Mouse (Mus musculus): ENCODE results near the gene Rab14. TPM values are rescaled to one million over a fixed set of nuclear protein-coding genes. Genes with fewer than 3 reads are reported as not detected.

Gene Rab14
- total and polyA plus RNA-seq, 3 experiments, result 127 to 1,231 (median 186) TPM

DNA sequence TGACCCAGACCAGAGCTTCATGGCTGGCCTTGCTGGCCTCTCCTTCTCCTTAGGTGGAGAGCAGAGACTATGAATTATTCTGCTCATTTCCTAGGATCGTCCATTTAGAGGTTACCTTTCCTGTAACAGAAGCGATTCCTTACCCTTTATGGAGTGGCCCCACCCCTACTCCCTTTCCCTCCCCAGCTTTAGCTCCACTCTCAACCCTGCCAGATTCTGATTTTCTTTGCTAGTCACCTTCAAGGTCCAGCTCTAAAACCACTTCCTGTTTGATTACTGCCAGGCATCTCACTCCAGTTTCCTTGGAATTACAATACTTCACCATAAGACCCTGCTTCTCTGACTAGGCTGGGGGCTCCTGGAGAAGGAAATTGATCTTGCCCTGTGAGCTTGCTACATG lies 15.8 kb upstream of the Rab14 start:
- Histone ChIP-seq H3K4me3 (ENCODE audit: low read depth, low read length) (no peak overlapping the region), H3K4me1 (ENCODE audit: insufficient read depth, low read depth, low read length) (peaks cover 50% of the 10 kb centered on the region), H3K27me3 (ENCODE audit: insufficient read depth, low read length) (peaks cover 28% of the 10 kb centered on the region), H3K36me3 (replicated peaks) (no peaks in the 10 kb centered on the region), H3K9me3 (replicated peaks) (no peaks in the 10 kb centered on the region)
- TF ChIP-seq TAL1 (conservative IDR thresholded peaks at IDR 0.05; ENCODE audit: low read depth, low read length) (no peak), GATA1 (IDR thresholded peaks at IDR 0.05; ENCODE audit: borderline replicate concordance, low read length) (no peak), CTCF (IDR thresholded peaks at IDR 0.05; ENCODE audit: low read depth, low read length) (no peak), POLR2AphosphoS5 (IDR thresholded peaks at IDR 0.05; ENCODE audit: insufficient replicate concordance, low read depth, low read length) (no peak), GATA2 (IDR thresholded peaks at IDR 0.05; ENCODE audit: borderline replicate concordance, low read depth, low read length) (no peak)
- ATAC-seq (ENCODE audit: extremely low read depth, insufficient number of reproducible peaks, low FRiP score, poor library complexity, severe bottlenecking), result no peak
- DNase-seq (ENCODE audit: low spot score), result no peak

DNA sequence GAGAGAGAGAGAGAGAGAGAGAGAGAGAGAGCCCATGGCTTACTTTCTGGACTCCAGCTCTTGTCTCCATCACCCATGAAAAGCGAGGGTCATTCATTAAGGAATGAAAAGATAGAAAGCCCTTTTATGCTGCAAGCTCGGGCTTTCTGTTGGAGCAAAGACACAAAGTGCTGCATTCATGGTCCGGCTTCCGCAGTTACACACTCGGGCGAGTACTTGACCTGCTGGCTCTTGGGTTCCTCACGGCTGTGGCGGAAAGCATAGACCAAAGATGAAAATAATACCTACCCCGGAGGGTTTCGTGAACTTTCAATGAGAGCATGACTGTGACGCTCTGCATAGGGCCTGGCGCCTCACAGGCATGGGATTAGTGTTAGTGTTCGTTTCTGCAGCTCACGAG lies 14.4 kb upstream of the Rab14 start:
- no peaks in the 10 kb centered on the region for H3K9me3 ChIP-seq (replicated peaks)
- DNase-seq (ENCODE audit: low spot score) (no peak), ATAC-seq (ENCODE audit: extremely low read depth, insufficient number of reproducible peaks, low FRiP score, poor library complexity, severe bottlenecking) (no peak)
- TF ChIP-seq GATA2 (IDR thresholded peaks at IDR 0.05; ENCODE audit: borderline replicate concordance, low read depth, low read length), result no peak
- no peak for TF ChIP-seq POLR2AphosphoS5 (IDR thresholded peaks at IDR 0.05; ENCODE audit: insufficient replicate concordance, low read depth, low read length)
- no peak for TF ChIP-seq GATA1 (IDR thresholded peaks at IDR 0.05; ENCODE audit: borderline replicate concordance, low read length)
- no peak overlapping the region for H3K4me3 ChIP-seq (ENCODE audit: low read depth, low read length)
- no peaks in the 10 kb centered on the region for H3K36me3 ChIP-seq (replicated peaks)
- peaks cover 64% of the 10 kb centered on the region for H3K4me1 ChIP-seq (ENCODE audit: insufficient read depth, low read depth, low read length)
- peaks cover 17% of the 10 kb centered on the region for H3K27me3 ChIP-seq (ENCODE audit: insufficient read depth, low read length)

DNA sequence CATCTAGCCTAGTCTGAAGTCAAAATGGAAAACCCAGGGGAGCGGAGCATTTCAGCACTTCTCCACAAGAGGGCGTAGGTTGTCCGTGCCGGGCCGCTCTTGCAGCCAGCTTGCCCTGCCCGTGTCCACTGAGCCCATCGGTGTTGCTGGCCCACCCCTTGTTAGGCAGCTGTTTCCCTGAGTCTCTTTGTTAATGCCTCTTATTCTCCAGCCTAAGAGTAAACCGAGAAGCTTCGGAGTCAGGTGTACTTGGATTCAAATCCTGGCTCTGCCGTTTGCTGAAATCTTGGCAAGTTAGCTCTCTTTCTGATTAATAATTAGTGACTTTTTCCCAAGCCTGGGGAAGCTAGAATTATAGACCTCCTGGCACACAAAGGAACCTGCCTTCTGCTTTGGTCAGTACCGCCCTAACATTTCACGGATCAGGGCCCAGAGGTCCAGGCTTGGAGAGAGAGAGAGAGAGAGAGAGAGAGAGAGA lies 14.0 kb upstream of the Rab14 start:
- H3K4me3 ChIP-seq (ENCODE audit: low read depth, low read length), result peak overlapping the region; percentile 15; the same call in 1 of the 2 replicates
- H3K36me3 ChIP-seq (replicated peaks), result no peaks in the 10 kb centered on the region
- ATAC-seq (ENCODE audit: extremely low read depth, insufficient number of reproducible peaks, low FRiP score, poor library complexity, severe bottlenecking), result no peak
- peaks cover 67% of the 10 kb centered on the region for H3K4me1 ChIP-seq (ENCODE audit: insufficient read depth, low read depth, low read length)
- DNase-seq (ENCODE audit: low spot score), result peak; percentile 49
- TF ChIP-seq CTCF (IDR thresholded peaks at IDR 0.05; ENCODE audit: low read depth, low read length) (peak; percentile 92), POLR2AphosphoS5 (IDR thresholded peaks at IDR 0.05; ENCODE audit: insufficient replicate concordance, low read depth, low read length) (no peak), GATA1 (IDR thresholded peaks at IDR 0.05; ENCODE audit: borderline replicate concordance, low read length) (no peak), GATA2 (IDR thresholded peaks at IDR 0.05; ENCODE audit: borderline replicate concordance, low read depth, low read length) (no peak), TAL1 (conservative IDR thresholded peaks at IDR 0.05; ENCODE audit: low read depth, low read length) (no peak)
- peaks cover 13% of the 10 kb centered on the region for H3K27me3 ChIP-seq (ENCODE audit: insufficient read depth, low read length)
- no peaks in the 10 kb centered on the region for H3K9me3 ChIP-seq (replicated peaks)

DNA sequence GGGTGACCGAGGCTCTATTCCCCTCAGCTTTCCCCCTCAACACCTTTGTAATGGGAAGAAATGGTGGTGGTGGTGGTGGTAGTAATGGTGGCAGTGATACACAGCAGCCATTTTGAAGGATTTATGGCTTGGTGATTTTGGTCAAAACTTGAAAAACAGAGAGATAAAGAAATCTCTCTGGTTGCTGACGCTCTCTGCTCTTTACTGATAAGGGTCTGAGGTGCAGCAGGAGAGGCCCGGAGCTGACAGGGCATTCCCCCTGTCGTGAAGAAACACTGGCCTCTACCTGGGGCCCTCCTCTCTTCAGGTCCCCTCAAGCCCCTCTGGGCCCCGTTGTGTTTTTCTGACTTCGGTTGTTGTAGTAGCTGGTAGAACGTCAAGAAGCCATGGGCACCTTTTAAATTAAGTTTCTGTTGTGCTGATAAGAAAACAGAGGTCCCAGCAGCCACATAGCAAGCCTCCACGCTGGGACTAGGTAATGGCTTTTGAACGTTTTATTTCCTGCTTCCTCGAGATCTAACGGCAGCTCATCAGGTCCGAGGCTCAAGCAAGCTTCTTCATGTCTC lies 12.5 kb upstream of the Rab14 start:
- Histone ChIP-seq H3K36me3 (replicated peaks) (no peaks in the 10 kb centered on the region), H3K4me1 (ENCODE audit: insufficient read depth, low read depth, low read length) (peaks cover 74% of the 10 kb centered on the region), H3K27me3 (ENCODE audit: insufficient read depth, low read length) (peaks cover 8% of the 10 kb centered on the region), H3K9me3 (replicated peaks) (no peaks in the 10 kb centered on the region), H3K4me3 (ENCODE audit: low read depth, low read length) (peak overlapping the region; percentile 65; the same call in 1 of the 2 replicates)
- ATAC-seq (ENCODE audit: extremely low read depth, insufficient number of reproducible peaks, low FRiP score, poor library complexity, severe bottlenecking) (peak; percentile 89), DNase-seq (ENCODE audit: low spot score) (peak; percentile 60)
- TF ChIP-seq POLR2AphosphoS5 (IDR thresholded peaks at IDR 0.05; ENCODE audit: insufficient replicate concordance, low read depth, low read length) (no peak), TAL1 (conservative IDR thresholded peaks at IDR 0.05; ENCODE audit: low read depth, low read length) (peak; percentile 81), GATA1 (IDR thresholded peaks at IDR 0.05; ENCODE audit: borderline replicate concordance, low read length) (no peak), GATA2 (IDR thresholded peaks at IDR 0.05; ENCODE audit: borderline replicate concordance, low read depth, low read length) (no peak)

DNA sequence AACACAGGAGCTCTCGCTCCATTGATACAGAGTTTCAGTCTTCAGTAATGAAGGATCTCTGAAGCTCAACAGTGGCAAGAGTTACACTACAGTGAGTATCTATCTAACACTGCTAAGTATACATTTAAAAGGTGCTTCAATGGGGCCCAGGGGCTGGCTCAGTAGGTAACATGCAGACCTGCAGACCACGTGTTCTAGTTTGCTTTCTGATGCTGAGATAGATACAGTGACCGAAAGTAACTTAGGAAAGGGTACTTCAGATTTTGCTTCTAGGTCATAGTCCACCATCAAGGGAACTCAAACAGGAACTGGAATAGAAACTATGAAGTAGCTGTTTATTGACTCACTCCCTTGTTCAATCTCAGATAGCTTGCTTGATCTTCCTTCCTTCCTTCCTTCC lies 10.8 kb upstream of the Rab14 start:
- no peak overlapping the region for H3K4me3 ChIP-seq (ENCODE audit: low read depth, low read length)
- ATAC-seq (ENCODE audit: extremely low read depth, insufficient number of reproducible peaks, low FRiP score, poor library complexity, severe bottlenecking) (no peak), DNase-seq (ENCODE audit: low spot score) (no peak)
- no peak for TF ChIP-seq TAL1 (conservative IDR thresholded peaks at IDR 0.05; ENCODE audit: low read depth, low read length)
- TF ChIP-seq CTCF (IDR thresholded peaks at IDR 0.05; ENCODE audit: low read depth, low read length), result no peak
- no peak for TF ChIP-seq GATA1 (IDR thresholded peaks at IDR 0.05; ENCODE audit: borderline replicate concordance, low read length)
- TF ChIP-seq GATA2 (IDR thresholded peaks at IDR 0.05; ENCODE audit: borderline replicate concordance, low read depth, low read length), result no peak
- no peak for TF ChIP-seq POLR2AphosphoS5 (IDR thresholded peaks at IDR 0.05; ENCODE audit: insufficient replicate concordance, low read depth, low read length)
- peaks cover 80% of the 10 kb centered on the region for H3K4me1 ChIP-seq (ENCODE audit: insufficient read depth, low read depth, low read length)
- peaks cover 4% of the 10 kb centered on the region for H3K27me3 ChIP-seq (ENCODE audit: insufficient read depth, low read length)
- no peaks in the 10 kb centered on the region for H3K36me3 ChIP-seq (replicated peaks)
- H3K9me3 ChIP-seq (replicated peaks), result no peaks in the 10 kb centered on the region

DNA sequence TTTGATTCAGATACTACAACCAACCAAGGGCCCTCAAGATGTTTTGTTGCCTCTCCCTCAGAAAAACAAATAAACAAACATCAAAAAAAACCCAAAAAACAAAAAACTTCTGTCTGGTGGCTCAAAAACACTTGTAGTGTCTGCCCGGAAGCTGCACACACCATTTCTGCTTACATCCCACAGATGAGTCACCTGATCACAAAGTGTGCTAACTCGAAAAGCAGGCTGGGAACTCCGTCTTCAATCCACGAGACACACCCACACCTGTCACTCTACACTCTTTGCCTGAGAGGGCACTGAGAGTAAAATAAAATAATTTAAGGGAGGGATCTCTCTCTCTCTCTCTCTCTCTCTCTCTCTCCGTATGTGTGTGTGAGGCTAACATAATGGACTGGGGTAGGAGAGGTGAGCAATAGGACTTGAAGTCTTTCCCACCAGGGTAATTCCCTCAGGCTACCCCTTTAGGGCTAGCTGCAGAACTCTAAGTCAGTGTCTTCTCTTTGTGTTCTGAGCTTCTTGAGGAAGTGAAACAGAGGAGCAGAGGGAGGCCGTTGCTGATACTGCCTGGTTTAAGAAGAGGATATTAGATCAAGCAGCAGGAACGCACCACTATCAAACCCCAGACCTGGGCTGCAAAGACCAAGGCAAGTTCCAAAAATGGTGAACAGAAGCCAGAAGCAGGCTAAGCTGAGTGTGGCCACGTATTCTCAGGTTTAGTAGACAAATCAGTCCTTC lies 8.2 kb upstream of the Rab14 start:
- Histone ChIP-seq H3K9me3 (replicated peaks) (no peaks in the 10 kb centered on the region), H3K4me3 (ENCODE audit: low read depth, low read length) (no peak overlapping the region), H3K27me3 (ENCODE audit: insufficient read depth, low read length) (no peaks in the 10 kb centered on the region), H3K36me3 (replicated peaks) (no peaks in the 10 kb centered on the region), H3K4me1 (ENCODE audit: insufficient read depth, low read depth, low read length) (peaks cover 72% of the 10 kb centered on the region)
- TF ChIP-seq TAL1 (conservative IDR thresholded peaks at IDR 0.05; ENCODE audit: low read depth, low read length), result no peak
- TF ChIP-seq POLR2AphosphoS5 (IDR thresholded peaks at IDR 0.05; ENCODE audit: insufficient replicate concordance, low read depth, low read length), result no peak
- TF ChIP-seq GATA1 (IDR thresholded peaks at IDR 0.05; ENCODE audit: borderline replicate concordance, low read length), result no peak
- no peak for TF ChIP-seq CTCF (IDR thresholded peaks at IDR 0.05; ENCODE audit: low read depth, low read length)
- TF ChIP-seq GATA2 (IDR thresholded peaks at IDR 0.05; ENCODE audit: borderline replicate concordance, low read depth, low read length), result no peak
- no peak for ATAC-seq (ENCODE audit: extremely low read depth, insufficient number of reproducible peaks, low FRiP score, poor library complexity, severe bottlenecking)
- DNase-seq (ENCODE audit: low spot score), result no peak

Measured in G1E (cell line).